Mouse (Mus musculus): Measurements from ENCODE around the gene Bag6. TPM values are rescaled to one million over a fixed set of nuclear protein-coding genes. Genes with fewer than 3 reads are reported as not detected.

The Bag6 gene
- 100 to 1,000 TPM; 395 to 410 TPM for total RNA-seq (2021)

DNA sequence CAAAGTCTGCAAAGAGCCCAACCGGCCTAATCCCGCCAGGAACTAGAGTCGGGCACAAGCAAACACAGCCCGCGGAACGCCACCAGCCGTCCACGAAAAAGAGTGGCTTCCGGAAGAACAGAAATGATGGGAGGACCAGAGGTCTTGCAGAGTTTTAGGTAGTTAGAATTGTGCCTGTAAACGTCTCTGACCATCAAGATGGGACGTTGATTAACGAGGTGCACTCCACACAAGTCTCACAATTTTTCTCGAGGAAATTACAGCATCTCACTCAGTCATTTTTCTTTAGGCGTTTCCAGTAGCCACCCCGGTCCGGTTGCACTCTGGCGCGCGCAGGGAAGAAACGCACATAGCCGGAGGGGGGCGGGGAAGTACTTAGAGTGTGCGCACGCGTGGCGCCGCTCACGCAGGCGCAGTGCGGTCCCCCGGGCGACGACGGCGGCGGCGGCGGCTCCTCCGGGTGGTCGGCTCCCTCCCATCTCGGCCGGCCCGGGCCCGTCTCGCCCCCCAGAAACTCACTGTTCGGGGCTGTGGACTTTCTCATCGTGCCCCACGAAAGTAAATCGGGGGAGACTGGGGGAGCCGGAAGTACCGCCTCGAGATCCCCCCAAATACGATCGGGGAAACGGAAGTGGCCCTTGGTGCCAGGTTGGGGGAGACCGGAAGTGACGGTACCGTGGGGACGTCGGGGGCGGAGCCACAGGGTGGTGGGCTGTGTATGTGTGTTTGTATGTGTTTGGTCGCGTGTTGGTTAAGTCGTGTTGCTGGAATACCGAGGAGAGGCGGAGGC is at the start of gene Bag6:
Gene Bag6 (plus strand): TSS at position 378 of the 790 bp plus-strand sequence.
- intact Hi-C loops (cut with DNase I) = no loop called here
- peak; percentile 97 for DNase-seq

DNA sequence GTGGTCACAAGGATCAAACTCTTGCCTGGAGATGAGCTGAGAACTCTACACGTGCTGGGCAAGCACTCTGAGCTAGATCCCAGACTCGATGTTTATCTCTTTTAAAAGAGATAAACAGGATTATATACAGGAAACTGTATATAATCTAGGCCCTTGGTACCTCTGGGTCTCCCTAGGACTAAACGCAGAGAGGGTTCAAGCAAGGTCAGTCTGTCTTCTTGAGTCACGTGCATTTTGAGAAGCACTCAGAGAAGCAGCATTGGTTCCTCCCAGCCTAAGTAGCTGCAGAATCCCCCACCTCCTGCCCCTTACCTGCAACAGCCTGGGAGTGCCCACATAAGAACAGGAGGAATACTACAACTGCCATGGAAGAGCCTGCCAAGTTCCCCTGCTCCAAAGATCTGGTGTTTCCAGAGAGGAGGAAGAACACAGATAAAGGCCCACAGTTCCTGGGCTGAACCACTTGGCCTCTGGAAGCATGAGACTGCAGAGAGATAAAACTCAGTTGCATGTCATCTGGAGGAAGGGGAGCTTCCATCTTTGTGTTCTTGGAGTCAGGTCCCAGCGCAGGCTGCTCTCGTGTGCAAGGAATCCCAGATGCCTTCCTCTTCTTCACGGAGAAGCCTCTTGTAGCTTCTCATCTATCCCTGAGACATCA is 49.6 kb upstream of the Bag6 start, which contains the start of gene Ly6g6f:
Gene Ly6g6f (minus strand): TSS at position 403 of the 658 bp plus-strand sequence.
- no peak for DNase-seq
- intact Hi-C loops (cut with DNase I) = no loop called here

DNA sequence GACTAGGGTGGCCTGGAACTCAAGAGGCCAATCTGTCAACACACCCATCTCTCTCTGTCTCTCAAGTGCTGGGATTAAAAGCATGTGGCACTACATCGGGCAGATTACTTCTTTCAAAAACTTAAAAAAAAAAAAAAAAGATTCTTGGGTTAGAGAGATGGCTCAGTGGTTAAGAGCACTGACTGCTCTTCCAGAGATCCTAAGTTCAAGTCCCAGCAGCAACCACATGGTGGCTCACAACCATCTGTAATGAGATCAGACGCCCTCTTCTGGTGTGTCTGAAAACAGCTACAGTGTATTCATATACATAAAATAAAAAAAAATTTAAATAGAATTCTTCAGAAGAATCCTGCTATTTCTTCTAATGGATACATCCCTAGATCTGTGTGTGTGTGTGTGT is 46.8 kb upstream of the Bag6 start:
- no peak for DNase-seq
- intact Hi-C loops (cut with DNase I) = no loop called here

DNA sequence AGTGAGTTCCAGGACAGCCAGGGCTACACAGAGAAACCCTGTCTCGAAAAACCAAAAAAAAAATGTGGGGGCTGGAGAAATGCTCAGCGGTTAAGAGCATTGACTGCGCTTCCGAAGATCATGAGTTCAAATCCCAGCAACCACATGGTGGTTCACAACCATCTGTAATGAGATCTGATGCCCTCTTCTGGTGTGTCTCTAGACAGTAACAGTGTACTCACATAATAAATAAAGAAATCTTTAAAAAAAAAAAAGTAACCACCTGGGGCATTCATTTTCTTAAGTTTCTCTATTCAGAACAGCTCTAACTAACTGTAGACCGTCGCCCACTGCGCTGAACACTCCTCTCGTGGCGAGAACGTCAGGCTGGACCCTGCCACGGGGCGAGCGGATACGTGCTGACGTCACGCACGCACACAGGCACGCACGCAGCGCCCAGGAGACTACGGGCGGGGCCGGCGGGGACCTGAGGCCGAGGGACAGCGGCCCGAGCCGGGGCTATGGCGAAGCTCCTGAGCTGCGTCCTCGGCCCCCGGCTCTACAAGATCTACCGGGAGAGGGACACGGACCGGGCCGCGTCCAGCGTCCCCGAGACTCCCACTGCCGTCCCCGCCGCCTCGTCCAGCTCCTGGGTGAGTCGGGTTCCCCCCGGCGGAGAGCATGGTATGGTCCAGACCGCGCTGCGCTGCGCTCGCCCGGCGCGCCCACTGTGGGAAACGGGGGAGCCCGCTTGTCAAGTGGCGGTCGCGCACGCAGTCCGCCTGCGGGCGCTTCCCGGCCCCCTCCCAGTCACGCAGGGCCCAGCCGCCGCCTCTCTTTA is 45.9 kb upstream of the Bag6 start, which contains the start of gene Abhd16a:
Gene Abhd16a (plus strand): TSS at position 439 of the 820 bp plus-strand sequence.
- intact Hi-C loops (cut with DNase I) = no loop called here
- peak; percentile 96 for DNase-seq

- intact Hi-C loops (cut with DNase I) = no loop called here
- DNase-seq = peak; percentile 78
Measured at GRCm38 (mm10) chr17:35090166-35090932, 44.6 kb upstream of the Bag6 start.

DNA sequence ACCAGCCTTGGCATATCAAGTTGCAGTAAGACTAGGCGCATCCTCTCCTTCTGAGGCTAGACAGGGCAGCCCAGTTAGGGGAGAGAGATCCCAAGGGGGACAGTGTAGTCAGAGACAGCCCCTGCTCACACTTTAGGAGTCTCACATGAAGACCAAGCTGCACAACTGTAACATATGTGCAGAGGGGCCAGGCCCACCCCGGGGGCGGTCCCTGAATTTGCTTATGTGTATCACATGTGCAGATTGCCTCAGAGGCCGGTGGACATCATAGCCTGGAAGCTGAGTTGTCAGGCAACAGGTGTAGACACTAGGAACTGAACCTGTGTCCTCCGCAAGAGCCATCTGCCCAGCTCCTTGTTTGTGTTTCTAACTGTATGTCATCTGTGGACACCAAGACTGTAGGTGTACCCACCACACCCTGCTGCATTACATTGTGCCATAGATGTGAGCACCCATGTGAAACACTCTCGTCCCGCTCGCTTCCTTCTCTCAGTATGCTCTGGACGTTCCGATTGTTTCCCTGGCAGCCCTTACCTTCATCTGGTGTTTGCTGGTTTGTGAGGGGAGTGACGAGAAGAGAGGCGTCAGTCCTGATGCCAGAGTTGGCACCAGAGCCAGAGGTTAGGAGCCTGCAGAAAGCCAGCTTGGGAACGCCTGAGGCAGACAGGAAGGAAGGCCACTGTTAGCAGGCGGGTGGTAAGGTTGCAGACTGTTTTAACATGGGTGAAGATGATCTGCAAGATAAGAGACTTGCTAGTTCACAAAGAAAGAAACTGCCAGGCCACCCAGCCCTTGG is 42.4 kb upstream of the Bag6 start:
- intact Hi-C loops (cut with DNase I) = no loop called here
- no peak for DNase-seq

DNA sequence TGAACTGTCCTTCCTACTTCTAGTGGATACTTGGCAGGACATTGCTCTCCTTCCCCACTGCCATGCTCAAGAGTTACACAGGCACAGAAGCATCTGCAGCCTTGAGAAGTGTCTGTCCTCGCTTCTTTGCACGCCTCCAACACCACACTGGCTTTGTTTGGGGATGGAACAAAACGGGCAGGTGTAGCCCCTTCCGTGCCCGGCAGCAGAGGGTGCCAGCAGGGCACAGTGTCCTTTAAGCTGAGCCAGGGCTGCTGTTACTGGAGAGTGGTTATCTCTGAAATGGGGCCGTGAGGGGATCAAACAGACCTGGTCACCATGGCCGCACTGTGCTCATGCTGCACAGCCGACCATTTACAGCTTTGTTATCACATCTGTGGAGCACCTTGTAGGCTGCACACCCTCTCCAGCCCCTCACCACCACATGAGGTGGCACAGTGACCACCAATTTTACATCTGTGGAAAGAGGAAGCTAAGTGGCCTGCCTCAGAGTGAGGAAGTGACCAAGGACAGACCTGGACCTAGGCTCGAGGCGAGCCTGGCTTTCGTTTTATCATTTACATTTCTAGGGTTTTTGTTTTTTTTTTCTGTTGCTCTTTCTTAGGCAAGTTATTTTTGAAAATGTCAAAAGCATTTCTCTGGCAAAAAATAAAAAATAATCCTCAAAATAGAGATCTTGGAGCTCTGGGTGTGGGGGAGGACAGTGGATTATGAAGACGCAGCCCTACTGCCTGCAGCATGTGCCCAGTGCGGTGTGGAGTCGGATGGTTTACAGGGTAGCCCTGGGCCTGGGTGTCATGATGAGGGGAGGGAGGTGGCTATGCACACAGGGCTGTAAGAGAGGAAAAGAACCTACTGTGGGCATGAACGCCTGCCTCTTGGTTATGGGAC is 40.3 kb upstream of the Bag6 start:
- intact Hi-C loops (cut with DNase I) = no loop called here

DNA sequence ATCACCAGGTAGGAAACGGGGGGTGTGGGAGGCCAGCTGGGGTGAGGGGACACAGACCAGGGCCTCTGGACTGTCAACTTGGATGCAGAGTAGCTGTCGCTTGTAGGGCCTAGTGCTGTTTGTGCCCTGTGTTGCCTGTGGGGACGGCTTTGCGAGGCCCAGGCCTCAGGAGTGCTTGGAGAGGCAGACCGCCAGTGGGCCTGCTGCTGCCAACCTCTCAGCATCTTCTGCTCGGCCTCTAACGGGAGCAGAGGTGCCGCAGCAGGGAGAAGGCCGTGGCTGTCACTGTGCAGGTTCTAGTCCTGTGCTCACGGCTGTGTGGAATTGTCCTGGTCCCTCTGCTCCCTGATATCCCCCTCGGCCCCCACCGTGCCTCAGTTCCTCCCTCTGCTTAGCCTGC is 38.4 kb upstream of the Bag6 start:
- no peak for DNase-seq
- intact Hi-C loops (cut with DNase I) = no loop called here

More for the DNA sequence above, 40.3 kb upstream of the Bag6 start:
- DNase-seq = no peak

DNA sequence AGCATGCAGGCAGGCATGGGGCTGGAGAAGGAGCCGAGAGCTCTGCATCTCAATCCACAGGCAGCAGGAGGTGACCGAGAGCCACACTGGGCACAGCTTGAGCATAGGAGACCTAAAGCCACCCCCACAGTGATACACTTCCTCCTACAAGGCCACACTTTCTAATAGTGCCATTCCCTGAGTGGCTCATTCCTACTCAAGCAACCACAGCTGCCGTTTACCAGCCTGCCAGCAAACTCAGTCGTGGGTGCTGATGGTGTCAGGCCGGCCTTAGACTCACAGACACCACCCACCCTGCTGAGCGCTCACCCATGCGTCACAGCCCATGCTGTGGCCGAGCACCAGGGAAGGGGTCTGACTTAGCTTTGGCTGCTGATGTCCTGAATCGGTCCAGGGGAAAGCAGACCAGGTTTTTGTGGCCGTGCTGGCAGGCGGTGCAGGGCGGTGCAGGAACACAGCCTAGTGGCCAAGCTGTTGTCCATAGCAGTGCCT is 37.8 kb upstream of the Bag6 start:
- intact Hi-C loops (cut with DNase I) = no loop called here
- DNase-seq = peak; percentile 61

- DNase-seq = no peak
- intact Hi-C loops (cut with DNase I) = no loop called here
Measured at GRCm38 (mm10) chr17:35100196-35100765, 34.7 kb upstream of the Bag6 start.

DNA sequence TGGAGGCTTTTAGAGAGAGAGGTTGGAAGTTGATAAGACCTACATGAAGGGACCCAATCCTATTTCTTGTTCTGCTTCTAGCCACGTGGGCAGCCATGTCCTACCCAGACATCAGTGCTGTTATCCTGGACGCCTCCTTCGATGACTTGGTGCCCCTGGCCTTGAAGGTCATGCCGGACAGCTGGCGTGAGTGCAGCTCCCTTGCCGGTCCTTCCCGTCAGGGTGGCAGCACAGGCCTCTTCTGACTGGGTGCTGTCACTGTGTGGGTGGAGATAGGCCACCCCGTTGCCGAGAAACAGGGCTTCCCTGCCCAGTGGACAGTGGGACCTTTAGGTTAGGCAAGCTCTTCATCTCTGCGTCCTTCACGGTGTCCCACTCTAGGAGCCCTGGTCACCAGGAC is 33.8 kb upstream of the Bag6 start:
- intact Hi-C loops (cut with DNase I) = no loop called here
- DNase-seq = no peak

- no peak for DNase-seq
- intact Hi-C loops (cut with DNase I) = no loop called here
Measured at GRCm38 (mm10) chr17:35102299-35102698, 32.7 kb upstream of the Bag6 start.

DNA sequence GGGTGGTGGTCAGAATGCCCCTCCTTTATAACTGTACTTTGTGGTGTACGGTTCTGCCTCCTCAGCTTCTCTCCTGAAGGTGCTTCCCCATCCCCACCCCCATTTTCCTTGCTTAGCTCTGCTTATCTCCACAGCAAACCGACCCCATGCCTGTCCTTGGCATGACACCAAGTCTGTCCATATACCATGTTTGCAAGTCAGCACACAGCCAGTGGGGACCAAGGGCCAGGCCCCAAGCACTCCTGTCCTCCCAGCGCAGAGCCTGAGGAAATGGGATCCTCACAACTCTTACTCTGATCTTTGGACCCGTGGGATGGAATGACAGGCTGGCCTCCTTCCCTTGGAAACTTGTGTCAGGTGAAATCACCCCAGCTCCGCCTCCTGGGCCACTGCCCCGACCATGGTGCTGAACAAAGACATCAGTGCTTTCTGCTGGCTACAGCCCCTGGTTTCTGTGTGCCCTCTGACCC is 31.7 kb upstream of the Bag6 start:
- intact Hi-C loops (cut with DNase I) = no loop called here
- DNase-seq = no peak

DNA sequence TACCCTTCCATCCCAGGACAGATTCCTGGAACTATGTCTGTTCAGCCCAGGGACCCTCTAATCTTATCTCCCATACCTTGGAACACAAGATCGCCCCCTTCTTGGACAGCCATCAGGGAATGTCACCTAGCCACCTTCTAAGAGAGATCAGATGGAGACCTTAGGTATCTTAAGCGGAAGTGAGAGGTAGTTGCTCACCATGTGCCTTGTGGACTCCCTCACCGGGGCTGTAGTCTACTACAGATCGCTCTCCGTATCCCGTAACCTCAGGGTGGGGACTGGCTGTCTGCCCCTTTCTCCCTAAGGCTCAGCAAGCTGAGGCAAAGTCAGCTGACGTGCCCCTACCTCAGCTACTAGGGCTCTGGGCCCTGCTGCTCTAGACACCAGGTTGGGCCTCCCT is 30.9 kb upstream of the Bag6 start:
- no peak for DNase-seq
- intact Hi-C loops (cut with DNase I) = no loop called here

GRCm38 (mm10) chr17:35104754-35105153 is 30.2 kb upstream of the Bag6 start:
- intact Hi-C loops (cut with DNase I) = no loop called here
- DNase-seq = no peak

- DNase-seq = peak; percentile 71
- intact Hi-C loops (cut with DNase I) = no loop called here
Measured at GRCm38 (mm10) chr17:35105740-35106389, 29.1 kb upstream of the Bag6 start.

- DNase-seq = no peak
Measured at GRCm38 (mm10) chr17:35106522-35106921, 28.5 kb upstream of the Bag6 start.

GRCm38 (mm10) chr17:35108097-35108496 is 26.9 kb upstream of the Bag6 start, which contains the start of gene Ly6g5c:
Ly6g5c (plus strand) TSS chr17:35108279.
- DNase-seq = peak; percentile 70
- intact Hi-C loops (cut with DNase I) = no loop called here

More at GRCm38 (mm10) chr17:35106522-35106921, 28.5 kb upstream of the Bag6 start:
- intact Hi-C loops (cut with DNase I) = no loop called here

Measured in left cerebral cortex, postnatal 4 days (tissue).